Mouse (Mus musculus) MEL (cell line): Measurements from ENCODE around the gene Esyt1. TPM values are rescaled to one million over a fixed set of nuclear protein-coding genes. Genes with fewer than 3 reads are reported as not detected.
A peak's percentile ranks its signal among the peaks of the same experiment; 100 is the strongest.
"Not testable (repeated sequence)": the region's sequence is repeated elsewhere in the genome, so short reads cannot be mapped to it uniquely, and the experiment has no call there.

Experiments
- DNase-seq: peaks from one replicate; pipeline ENCODE4 v3.0.0; 2011; ENCODE audit warnings: low read depth, low spot score
- H3K27ac ChIP-seq: 2 replicates; pipeline ENCODE4 v1.5.1; 2012; ENCODE audit warnings: low read depth, mild to moderate bottlenecking, control low read depth, low read length, moderate library complexity; ENCODE audit not compliant: control insufficient read depth
- H3K27me3 ChIP-seq, 2 experiments: fragments of 150-350 bp in 1 of 2; sonication (generic) in 1 of 2; 2 replicates each; pipeline ENCODE4 v1.6.1; 2012; ENCODE audit warnings: low read length in 2 of 2, mild to moderate bottlenecking in 2 of 2, improper control_type of control experiment in 1 of 2, moderate library complexity in 1 of 2; ENCODE audit not compliant: insufficient read depth in 2 of 2, control insufficient read depth in 1 of 2
- H3K36me3 ChIP-seq, 2 experiments: 2 replicates each; pipeline ENCODE4 v1.6.1; 2012 to 2014; ENCODE audit warnings: low read length in 2 of 2, improper control_type of control experiment in 1 of 2, inconsistent platforms in 1 of 2, mild to moderate bottlenecking in 1 of 2; ENCODE audit not compliant: insufficient read depth in 2 of 2, control insufficient read depth in 1 of 2
- H3K4me1 ChIP-seq, 2 experiments: fragments of 150-350 bp in 1 of 2; sonication (generic) in 1 of 2; 2 replicates each; pipeline ENCODE4 v1.6.1; 2012; ENCODE audit warnings: low read length in 2 of 2, improper control_type of control experiment in 1 of 2, mild to moderate bottlenecking in 1 of 2; ENCODE audit not compliant: insufficient read depth in 2 of 2, control insufficient read depth in 1 of 2
- H3K4me3 ChIP-seq, 2 experiments: fragments of 150-350 bp in 1 of 2; sonication (generic) in 1 of 2; 2 replicates each; pipeline ENCODE4 v1.5.1; 2012; ENCODE audit warnings: low read depth in 2 of 2, low read length in 2 of 2, mild to moderate bottlenecking in 2 of 2, moderate library complexity in 2 of 2, control low read depth in 1 of 2, improper control_type of control experiment in 1 of 2; ENCODE audit not compliant: control insufficient read depth in 1 of 2, insufficient read depth in 1 of 2
- H3K79me2 ChIP-seq: 2 replicates; pipeline ENCODE4 v1.6.1; 2012; ENCODE audit warnings: mild to moderate bottlenecking, low read length, moderate library complexity; ENCODE audit not compliant: control insufficient read depth, poor library complexity, insufficient read depth
- H3K9ac ChIP-seq: 2 replicates; pipeline ENCODE4 v1.6.1; 2012; ENCODE audit warnings: low read depth, mild to moderate bottlenecking, control low read depth, low read length, moderate library complexity; ENCODE audit not compliant: control insufficient read depth, poor library complexity, severe bottlenecking
- H3K9me3 ChIP-seq: fragments of 150-350 bp; sonication (generic); replicated peaks from 2 replicates; pipeline ENCODE4 v1.6.1; 2012; ENCODE audit warnings: mild to moderate bottlenecking, low read length, improper control_type of control experiment, moderate library complexity; ENCODE audit not compliant: insufficient read depth
- CHD1 ChIP-seq: IDR thresholded peaks from 2 replicates; pipeline ENCODE4 v1.6.1; 2012; ENCODE audit warnings: low read depth, mild to moderate bottlenecking, inconsistent platforms, low read length, improper control_type of control experiment
- CTCF ChIP-seq, 3 experiments: IDR thresholded peaks in 2 of 3; conservative IDR thresholded peaks in 1 of 3; 2 replicates each; pipeline ENCODE4 v1.5.1; 2011 to 2012; ENCODE audit warnings: low read length in 3 of 3, low read depth in 2 of 3, mild to moderate bottlenecking in 2 of 3, improper control_type of control experiment in 1 of 3, inconsistent platforms in 1 of 3, mixed read lengths in 1 of 3, moderate library complexity in 1 of 3; ENCODE audit not compliant: control insufficient read depth in 1 of 3, insufficient read depth in 1 of 3, poor library complexity in 1 of 3, severe bottlenecking in 1 of 3
- ELF1 ChIP-seq: IDR thresholded peaks from 2 replicates; pipeline ENCODE4 v1.6.1; 2014; ENCODE audit warnings: low read depth, mild to moderate bottlenecking, inconsistent platforms, low read length, improper control_type of control experiment, moderate library complexity
- EP300 ChIP-seq, 2 experiments: IDR thresholded peaks; 2 replicates each; pipeline ENCODE4 v1.6.1; 2011; ENCODE audit warnings: improper control_type of control experiment in 2 of 2, low read length in 2 of 2, low read depth in 1 of 2, mild to moderate bottlenecking in 1 of 2
- ETS1 ChIP-seq: IDR thresholded peaks from 2 replicates; pipeline ENCODE4 v1.6.1; 2012; ENCODE audit warnings: low read depth, mild to moderate bottlenecking, inconsistent platforms, low read length, improper control_type of control experiment, moderate library complexity
- GABPA ChIP-seq: IDR thresholded peaks from 2 replicates; pipeline ENCODE4 v1.6.1; 2012; ENCODE audit warnings: low read depth, mild to moderate bottlenecking, inconsistent platforms, low read length, improper control_type of control experiment, moderate library complexity
- GATA1 ChIP-seq: IDR thresholded peaks from 2 replicates; pipeline ENCODE4 v1.6.1; 2011; ENCODE audit warnings: low read depth, low read length, improper control_type of control experiment
- KAT2A ChIP-seq: conservative IDR thresholded peaks from 2 replicates; pipeline ENCODE4 v1.6.1; 2012; ENCODE audit warnings: low read depth, low read length, improper control_type of control experiment, inconsistent platforms
- MAFK ChIP-seq: IDR thresholded peaks from 2 replicates; pipeline ENCODE4 v1.6.1; 2011; ENCODE audit warnings: low read depth, mild to moderate bottlenecking, low read length, improper control_type of control experiment, borderline replicate concordance
- MAZ ChIP-seq: IDR thresholded peaks from 2 replicates; pipeline ENCODE4 v1.6.1; 2012; ENCODE audit warnings: low read depth, mild to moderate bottlenecking, inconsistent platforms, low read length, improper control_type of control experiment
- MXI1 ChIP-seq: IDR thresholded peaks from 2 replicates; pipeline ENCODE4 v1.6.1; 2011; ENCODE audit warnings: mild to moderate bottlenecking, low read depth, low read length, improper control_type of control experiment
- MYB ChIP-seq: IDR thresholded peaks from 2 replicates; pipeline ENCODE4 v1.6.1; 2011; ENCODE audit warnings: mild to moderate bottlenecking, low read depth, low read length, improper control_type of control experiment
- MYC ChIP-seq: IDR thresholded peaks from 2 replicates; pipeline ENCODE4 v1.6.1; 2011; ENCODE audit warnings: low read depth, mild to moderate bottlenecking, low read length, improper control_type of control experiment, moderate library complexity
- NELFE ChIP-seq: IDR thresholded peaks from 2 replicates; pipeline ENCODE4 v1.6.1; 2011; ENCODE audit warnings: low read depth, low read length, improper control_type of control experiment
- NRF1 ChIP-seq: IDR thresholded peaks from 2 replicates; pipeline ENCODE4 v1.6.1; 2014; ENCODE audit warnings: low read depth, mild to moderate bottlenecking, inconsistent platforms, low read length, improper control_type of control experiment, moderate library complexity; ENCODE audit not compliant: poor library complexity, insufficient read depth, severe bottlenecking
- POLR2A ChIP-seq, 2 experiments: IDR thresholded peaks; 2 replicates each; pipeline ENCODE4 v1.6.1; 2011 to 2012; ENCODE audit warnings: low read length in 2 of 2, mild to moderate bottlenecking in 2 of 2, control low read depth in 1 of 2, improper control_type of control experiment in 1 of 2, low read depth in 1 of 2, moderate library complexity in 1 of 2; ENCODE audit not compliant: control insufficient read depth in 1 of 2, insufficient read depth in 1 of 2, poor library complexity in 1 of 2
- RAD21 ChIP-seq: IDR thresholded peaks from 2 replicates; pipeline ENCODE4 v1.6.1; 2011; ENCODE audit warnings: mild to moderate bottlenecking, low read depth, low read length, improper control_type of control experiment
- RCOR1 ChIP-seq: IDR thresholded peaks from 2 replicates; pipeline ENCODE4 v1.6.1; 2012; ENCODE audit warnings: low read depth, mild to moderate bottlenecking, inconsistent platforms, low read length, improper control_type of control experiment
- SIN3A ChIP-seq: IDR thresholded peaks from 2 replicates; pipeline ENCODE4 v1.6.1; 2012; ENCODE audit warnings: low read length, improper control_type of control experiment, inconsistent platforms
- SMC3 ChIP-seq: IDR thresholded peaks from 2 replicates; pipeline ENCODE4 v1.6.1; 2011; ENCODE audit warnings: low read depth, low read length, improper control_type of control experiment
- TBP ChIP-seq: IDR thresholded peaks from 2 replicates; pipeline ENCODE4 v1.8.0; 2011; ENCODE audit warnings: low read depth, low read length, improper control_type of control experiment
- TCF12 ChIP-seq: IDR thresholded peaks from 2 replicates; pipeline ENCODE4 v1.6.1; 2014; ENCODE audit warnings: low read depth, mild to moderate bottlenecking, inconsistent platforms, low read length, improper control_type of control experiment, moderate library complexity
- UBTF ChIP-seq: IDR thresholded peaks from 2 replicates; pipeline ENCODE4 v1.6.1; 2012; ENCODE audit warnings: low read depth, mild to moderate bottlenecking, inconsistent platforms, low read length, improper control_type of control experiment, moderate library complexity, borderline replicate concordance; ENCODE audit not compliant: insufficient read depth
- USF1 ChIP-seq: IDR thresholded peaks from 2 replicates; pipeline ENCODE4 v1.6.1; 2014; ENCODE audit warnings: low read depth, mild to moderate bottlenecking, inconsistent platforms, low read length, improper control_type of control experiment, moderate library complexity
- USF2 ChIP-seq, 2 experiments: IDR thresholded peaks; 2 replicates each; pipeline ENCODE4 v1.6.1; 2011 to 2012; ENCODE audit warnings: improper control_type of control experiment in 2 of 2, low read length in 2 of 2, borderline replicate concordance in 1 of 2, inconsistent platforms in 1 of 2, low read depth in 1 of 2, mild to moderate bottlenecking in 1 of 2; ENCODE audit not compliant: insufficient read depth in 1 of 2
- ZC3H11A ChIP-seq: IDR thresholded peaks from 2 replicates; pipeline ENCODE4 v1.6.1; 2012; ENCODE audit warnings: low read depth, mild to moderate bottlenecking, inconsistent platforms, low read length, improper control_type of control experiment
- ZKSCAN1 ChIP-seq: IDR thresholded peaks from 2 replicates; pipeline ENCODE4 v1.6.1; 2012; ENCODE audit warnings: low read depth, mild to moderate bottlenecking, inconsistent platforms, low read length, improper control_type of control experiment, moderate library complexity
- polyA plus RNA-seq, 2 experiments: library from polyadenylated mRNA; stranded (reverse) in 1 of 2; unstranded in 1 of 2; fragments of >175 nt in 1 of 2; fragments of >200 nt in 1 of 2; gene quantifications; 2 replicates each; pipeline versions ENCODE4 v1.2.1 to v1.2.4; 2012; ENCODE audit warnings: low replicate concordance in 2 of 2, low read depth in 1 of 2; ENCODE audit not compliant: insufficient read length in 2 of 2, insufficient read depth in 1 of 2, missing spikeins in 1 of 2
- total RNA-seq: library from RNA; depleted of rRNA; stranded (reverse); fragments of 300-350 nt; gene quantifications from 2 replicates; pipeline ENCODE4 v1.2.3, GENCODE M21; 2012

Esyt1 gene
- total and polyA plus RNA-seq, 3 experiments = 35.1 to 57.0 (median 53.4) TPM

- Histone ChIP-seq H3K79me2 (no peaks in the 10 kb centered on the region), H3K9me3 (no peaks in the 10 kb centered on the region), H3K27ac (no peak overlapping the region), H3K9ac (no peak overlapping the region), H3K36me3 (peaks cover 0 to 20% of the 10 kb centered on the region in 2 experiments; a peak in 2 of 4 replicates), H3K27me3 (no peaks in the 10 kb centered on the region), H3K4me3 (no peak overlapping the region), H3K4me1 (peaks cover 10 to 21% of the 10 kb centered on the region in 2 experiments)
- DNase-seq = no peak
- no peak for TF ChIP-seq MYB
- TF ChIP-seq RCOR1 = no peak
- TF ChIP-seq MAZ = no peak
- no peak for TF ChIP-seq UBTF
- no peak for TF ChIP-seq CHD1
- TF ChIP-seq NELFE = no peak
- TF ChIP-seq NRF1 = no peak
- TF ChIP-seq MAFK = no peak
- no peak for TF ChIP-seq TCF12
- TF ChIP-seq ETS1 = no peak
- no peak for TF ChIP-seq MXI1
- no peak for TF ChIP-seq USF2 (IDR thresholded peaks at IDR 0.05; ENCODE audit: borderline replicate concordance in 1 of 2, insufficient read depth in 1 of 2, low read depth in 1 of 2, low read length in 2 of 2)
- TF ChIP-seq USF1 = no peak
- TF ChIP-seq ZC3H11A = no peak
- no peak for TF ChIP-seq ZKSCAN1
- no peak for TF ChIP-seq POLR2A (IDR thresholded peaks at IDR 0.05; ENCODE audit: control insufficient read depth in 1 of 2, insufficient read depth in 1 of 2, low read depth in 1 of 2, low read length in 2 of 2, poor library complexity in 1 of 2)
- no peak for TF ChIP-seq KAT2A
- TF ChIP-seq SIN3A = no peak
- no peak for TF ChIP-seq ELF1
- TF ChIP-seq SMC3 = no peak
Measured at GRCm38 (mm10) chr10:128508260-128508659, 17.4 kb downstream of the Esyt1 start.

GRCm38 (mm10) chr10:128505974-128506373 is 19.7 kb downstream of the Esyt1 start:
- no peak overlapping the region for H3K9ac ChIP-seq
- no peaks in the 10 kb centered on the region for H3K79me2 ChIP-seq
- H3K9me3 ChIP-seq = no peaks in the 10 kb centered on the region
- DNase-seq = no peak
- TF ChIP-seq POLR2A (IDR thresholded peaks at IDR 0.05; ENCODE audit: control insufficient read depth in 1 of 2, insufficient read depth in 1 of 2, low read depth in 1 of 2, low read length in 2 of 2, poor library complexity in 1 of 2) = no peak
- no peak for TF ChIP-seq TBP
- TF ChIP-seq RAD21 = peak; percentile 9
- TF ChIP-seq GATA1 = no peak
- no peak for TF ChIP-seq MYB
- TF ChIP-seq SIN3A = no peak
- peak; percentile 28 to 46 (median 39); a peak in 5 of 6 replicates for TF ChIP-seq CTCF (IDR thresholded peaks at IDR 0.05 in 2 of 3, conservative IDR thresholded peaks at IDR 0.05 in 1 of 3; ENCODE audit: control insufficient read depth in 1 of 3, insufficient read depth in 1 of 3, low read depth in 2 of 3, low read length in 3 of 3, poor library complexity in 1 of 3, severe bottlenecking in 1 of 3)
- no peak for TF ChIP-seq EP300 (IDR thresholded peaks at IDR 0.05; ENCODE audit: low read depth in 1 of 2, low read length in 2 of 2)
- TF ChIP-seq TCF12 = no peak
- no peak for TF ChIP-seq MYC
- TF ChIP-seq GABPA = no peak
- no peak overlapping the region for H3K4me3 ChIP-seq
- peaks cover 10 to 21% of the 10 kb centered on the region in 2 experiments for H3K4me1 ChIP-seq
- no peaks in the 10 kb centered on the region for H3K27me3 ChIP-seq
- peaks cover 0 to 20% of the 10 kb centered on the region in 2 experiments; a peak in 2 of 4 replicates for H3K36me3 ChIP-seq
- no peak overlapping the region for H3K27ac ChIP-seq

- not testable (repeated sequence) for DNase-seq, H3K27me3 ChIP-seq, H3K4me3 ChIP-seq, H3K9me3 ChIP-seq, H3K79me2 ChIP-seq
- peak overlapping the region; percentile 78 for H3K27ac ChIP-seq
- H3K36me3 ChIP-seq = peaks cover 0 to 20% of the 10 kb centered on the region in 2 experiments; a peak in 2 of 4 replicates
- H3K9ac ChIP-seq = peak overlapping the region; percentile 48
- H3K4me1 ChIP-seq = peaks cover 10 to 21% of the 10 kb centered on the region in 2 experiments
Measured at GRCm38 (mm10) chr10:128505371-128505667, 20.4 kb downstream of the Esyt1 start.
